Mouse (Mus musculus) olfactory bulb, adult 2 months (tissue): ENCODE data around the gene Shank3.

ENCODE experiments used
- CTCF ChIP-seq: fragments of 200-500 bp; IDR thresholded peaks from 2 replicates; pipeline ENCODE4 v1.5.1; 2012; ENCODE audit warnings: low read depth, mild to moderate bottlenecking, low read length, moderate library complexity; ENCODE audit not compliant: insufficient read depth
- POLR2A ChIP-seq: fragments of 200-500 bp; IDR thresholded peaks from 2 replicates; pipeline ENCODE4 v1.6.1; 2012; ENCODE audit warnings: mild to moderate bottlenecking, low read depth, low read length, moderate library complexity; ENCODE audit not compliant: insufficient read depth

- TF ChIP-seq POLR2A (no peak), CTCF (no peak)
These were observed 29.5 kb downstream of the Shank3 start for GRCm38 (mm10) chr15:89528923-89529322.
